Mouse (Mus musculus): Measurements from ENCODE around the gene Il17re. TPM values are rescaled to one million over a fixed set of nuclear protein-coding genes. Genes with fewer than 3 reads are reported as not detected.

Il17re gene
- polyA plus RNA-seq, 1 experiment from 2014 or later: 12.0 TPM

GRCm38 (mm10) chr6:113473715-113474114 is 15.4 kb downstream of the Il17re start:
- no peak overlapping the region for H3K27ac ChIP-seq (ENCODE audit: low read depth)
- no peak for ATAC-seq (ENCODE audit: insufficient read depth)
- no peaks in the 10 kb centered on the region for H3K9me3 ChIP-seq (ENCODE audit: low read depth, low read length)
- 79% methylated on average over 6 of the region's 6 CpGs for WGBS
- H3K4me1 ChIP-seq (ENCODE audit: insufficient read depth): no peaks in the 10 kb centered on the region
- H3K4me2 ChIP-seq: no peak overlapping the region
- TF ChIP-seq CTCF (IDR thresholded peaks at IDR 0.05; ENCODE audit: low read depth): no peak
- H3K27me3 ChIP-seq (ENCODE audit: insufficient read depth, low read length): peaks cover 12% of the 10 kb centered on the region; the same call in 1 of the 2 replicates
- H3K4me3 ChIP-seq (ENCODE audit: low read depth, low read length): no peak overlapping the region
- no peaks in the 10 kb centered on the region for H3K36me3 ChIP-seq (ENCODE audit: insufficient read depth)
- DNase-seq: no peak
- H3K9ac ChIP-seq: no peak overlapping the region

GRCm38 (mm10) chr6:113477353-113477752 is 19.1 kb downstream of the Il17re start:
- Histone ChIP-seq H3K9me3 (ENCODE audit: low read depth, low read length) (no peaks in the 10 kb centered on the region), H3K36me3 (ENCODE audit: insufficient read depth) (no peaks in the 10 kb centered on the region), H3K27me3 (ENCODE audit: insufficient read depth, low read length) (peaks cover 16% of the 10 kb centered on the region), H3K4me3 (ENCODE audit: low read depth, low read length) (no peak overlapping the region), H3K27ac (ENCODE audit: low read depth) (no peak overlapping the region), H3K4me1 (ENCODE audit: insufficient read depth) (no peaks in the 10 kb centered on the region), H3K4me2 (no peak overlapping the region), H3K9ac (no peak overlapping the region)
- DNase-seq (no peak), ATAC-seq (ENCODE audit: insufficient read depth) (no peak)
- no peak for TF ChIP-seq CTCF (IDR thresholded peaks at IDR 0.05; ENCODE audit: low read depth)
- WGBS: 23% methylated on average over 7 of the region's 7 CpGs

GRCm38 (mm10) chr6:113478906-113479305 is 20.6 kb downstream of the Il17re start:
- Histone ChIP-seq H3K9ac (no peak overlapping the region), H3K27me3 (ENCODE audit: insufficient read depth, low read length) (peaks cover 22% of the 10 kb centered on the region), H3K9me3 (ENCODE audit: low read depth, low read length) (no peaks in the 10 kb centered on the region), H3K4me1 (ENCODE audit: insufficient read depth) (no peaks in the 10 kb centered on the region), H3K4me2 (no peak overlapping the region), H3K36me3 (ENCODE audit: insufficient read depth) (no peaks in the 10 kb centered on the region), H3K27ac (ENCODE audit: low read depth) (no peak overlapping the region), H3K4me3 (ENCODE audit: low read depth, low read length) (no peak overlapping the region)
- ATAC-seq (ENCODE audit: insufficient read depth) (no peak), DNase-seq (no peak)
- no peak for TF ChIP-seq CTCF (IDR thresholded peaks at IDR 0.05; ENCODE audit: low read depth)
- WGBS: 73% methylated on average over 10 of the region's 10 CpGs

- TF ChIP-seq CTCF (IDR thresholded peaks at IDR 0.05; ENCODE audit: low read depth): no peak
- H3K27ac ChIP-seq (ENCODE audit: low read depth): no peak overlapping the region
- peaks cover 22% of the 10 kb centered on the region for H3K27me3 ChIP-seq (ENCODE audit: insufficient read depth, low read length)
- WGBS: 50% methylated on average over 18 of the region's 18 CpGs
- H3K9me3 ChIP-seq (ENCODE audit: low read depth, low read length): no peaks in the 10 kb centered on the region
- no peak overlapping the region for H3K9ac ChIP-seq
- H3K4me3 ChIP-seq (ENCODE audit: low read depth, low read length): no peak overlapping the region
- H3K36me3 ChIP-seq (ENCODE audit: insufficient read depth): no peaks in the 10 kb centered on the region
- H3K4me1 ChIP-seq (ENCODE audit: insufficient read depth): no peaks in the 10 kb centered on the region
- ATAC-seq (ENCODE audit: insufficient read depth): no peak
- H3K4me2 ChIP-seq: no peak overlapping the region
- peak; percentile 36 for DNase-seq
These were observed 22.5 kb downstream of the Il17re start for GRCm38 (mm10) chr6:113480555-113481373.

- peak overlapping the region; percentile 77 for H3K4me2 ChIP-seq
- no peaks in the 10 kb centered on the region for H3K36me3 ChIP-seq (ENCODE audit: insufficient read depth)
- no peak for TF ChIP-seq CTCF (IDR thresholded peaks at IDR 0.05; ENCODE audit: low read depth)
- H3K9ac ChIP-seq: peak overlapping the region; percentile 62
- peak; percentile 44 for DNase-seq
- peak; percentile 44 for ATAC-seq (ENCODE audit: insufficient read depth)
- H3K9me3 ChIP-seq (ENCODE audit: low read depth, low read length): no peaks in the 10 kb centered on the region
- peak overlapping the region; percentile 46 for H3K4me3 ChIP-seq (ENCODE audit: low read depth, low read length)
- H3K27me3 ChIP-seq (ENCODE audit: insufficient read depth, low read length): peaks cover 22% of the 10 kb centered on the region
- peak overlapping the region; percentile 81 for H3K27ac ChIP-seq (ENCODE audit: low read depth)
- no peaks in the 10 kb centered on the region for H3K4me1 ChIP-seq (ENCODE audit: insufficient read depth)
- 3% methylated on average over 65 of the region's 65 CpGs for WGBS
These were observed 24.3 kb downstream of the Il17re start for GRCm38 (mm10) chr6:113482477-113483099.

- H3K27ac ChIP-seq (ENCODE audit: low read depth): peak within 1 kb of the TSS; percentile 81
- H3K9ac ChIP-seq: peak within 1 kb of the TSS; percentile 62
- H3K27me3 ChIP-seq (ENCODE audit: insufficient read depth, low read length): peaks cover 22% of the 10 kb centered on the region
- peak within 1 kb of the TSS; percentile 46 for H3K4me3 ChIP-seq (ENCODE audit: low read depth, low read length)
- TF ChIP-seq CTCF (IDR thresholded peaks at IDR 0.05; ENCODE audit: low read depth): no peak
- no peaks in the 10 kb centered on the region for H3K36me3 ChIP-seq (ENCODE audit: insufficient read depth)
- peak; percentile 96 for ATAC-seq (ENCODE audit: insufficient read depth)
- no peaks in the 10 kb centered on the region for H3K9me3 ChIP-seq (ENCODE audit: low read depth, low read length)
- DNase-seq: peak; percentile 96
- 0% methylated on average over 26 of the region's 26 CpGs for WGBS
- no peaks in the 10 kb centered on the region for H3K4me1 ChIP-seq (ENCODE audit: insufficient read depth)
- H3K4me2 ChIP-seq: peak within 1 kb of the TSS; percentile 77
These were observed 24.9 kb downstream of the Il17re start, which contains the start of gene Creld1 for GRCm38 (mm10) chr6:113483100-113483615. TSS of gene Creld1 (plus strand) at chr6:113483297.

- peak; percentile 54; the same call in 1 of the 2 replicates for ATAC-seq (ENCODE audit: insufficient read depth)
- Histone ChIP-seq H3K27me3 (ENCODE audit: insufficient read depth, low read length) (peaks cover 22% of the 10 kb centered on the region), H3K4me3 (ENCODE audit: low read depth, low read length) (peak overlapping the region; percentile 46), H3K27ac (ENCODE audit: low read depth) (peak overlapping the region; percentile 81), H3K9me3 (ENCODE audit: low read depth, low read length) (no peaks in the 10 kb centered on the region), H3K4me2 (peak overlapping the region; percentile 77), H3K4me1 (ENCODE audit: insufficient read depth) (no peaks in the 10 kb centered on the region), H3K36me3 (ENCODE audit: insufficient read depth) (0 out of 2 replicates have a peak, but pooled peaks cover 2% of the 10 kb centered on the region), H3K9ac (peak overlapping the region; percentile 62)
- TF ChIP-seq CTCF (IDR thresholded peaks at IDR 0.05; ENCODE audit: low read depth): no peak
- WGBS: 9% methylated on average over 10 of the region's 10 CpGs
- DNase-seq: peak; percentile 40
These were observed 25.4 kb downstream of the Il17re start for GRCm38 (mm10) chr6:113483729-113484128.

All from lung, embryonic 14.5 days (tissue).